Mouse (Mus musculus) ovary, postnatal 36 days (tissue): Measurements from ENCODE around the gene Pgam2.

Experiments used
- DNase-seq: peaks from one replicate; pipeline ENCODE4 v3.0.0; 2022; ENCODE audit warnings: low spot score, mixed read lengths

Gene Pgam2

GRCm38 (mm10) chr11:5805711-5806110, 2.2 kb upstream of the Pgam2 start:
- DNase-seq: no peak

GRCm38 (mm10) chr11:5804174-5804573, 641 bp upstream of the Pgam2 start:
- DNase-seq: no peak

- no peak for DNase-seq
Measured at GRCm38 (mm10) chr11:5802457-5803217, 896 bp downstream of the Pgam2 start.

- no peak for DNase-seq
Measured at GRCm38 (mm10) chr11:5802005-5802404, 1.5 kb downstream of the Pgam2 start.

- DNase-seq: no peak
Measured at GRCm38 (mm10) chr11:5801511-5801910, 2.0 kb downstream of the Pgam2 start.

GRCm38 (mm10) chr11:5799621-5800490, 3.7 kb downstream of the Pgam2 start:
- DNase-seq: no peak

- DNase-seq: no peak
Measured at GRCm38 (mm10) chr11:5797928-5798327, 5.6 kb downstream of the Pgam2 start.

GRCm38 (mm10) chr11:5797371-5797770, 6.2 kb downstream of the Pgam2 start:
- DNase-seq: no peak

- DNase-seq: no peak
Measured at GRCm38 (mm10) chr11:5796939-5797338, 6.6 kb downstream of the Pgam2 start.

GRCm38 (mm10) chr11:5795706-5796105, 7.8 kb downstream of the Pgam2 start:
- no peak for DNase-seq

GRCm38 (mm10) chr11:5795290-5795689, 8.2 kb downstream of the Pgam2 start:
- no peak for DNase-seq

GRCm38 (mm10) chr11:5790431-5790830, 13.1 kb downstream of the Pgam2 start:
- DNase-seq: no peak

- no peak for DNase-seq
Measured at GRCm38 (mm10) chr11:5789754-5790333, 13.7 kb downstream of the Pgam2 start.

- DNase-seq: no peak
Measured at GRCm38 (mm10) chr11:5789071-5789753, 14.3 kb downstream of the Pgam2 start.

GRCm38 (mm10) chr11:5788056-5789014, 15.2 kb downstream of the Pgam2 start, which contains the start of gene Dbnl:
TSS of gene Dbnl (plus strand) at chr11:5788488.
- DNase-seq: peak; percentile 95

- no peak for DNase-seq
Measured at GRCm38 (mm10) chr11:5787671-5788055, 15.9 kb downstream of the Pgam2 start.

- DNase-seq: no peak
Measured at GRCm38 (mm10) chr11:5785732-5786131, 17.8 kb downstream of the Pgam2 start.

GRCm38 (mm10) chr11:5782199-5782944, 21.2 kb downstream of the Pgam2 start:
- DNase-seq: no peak

- no peak for DNase-seq
Measured at GRCm38 (mm10) chr11:5780035-5780499, 23.5 kb downstream of the Pgam2 start.

- DNase-seq: no peak
Measured at GRCm38 (mm10) chr11:5778481-5778880, 25.1 kb downstream of the Pgam2 start.
